In the genomic region with DNA sequence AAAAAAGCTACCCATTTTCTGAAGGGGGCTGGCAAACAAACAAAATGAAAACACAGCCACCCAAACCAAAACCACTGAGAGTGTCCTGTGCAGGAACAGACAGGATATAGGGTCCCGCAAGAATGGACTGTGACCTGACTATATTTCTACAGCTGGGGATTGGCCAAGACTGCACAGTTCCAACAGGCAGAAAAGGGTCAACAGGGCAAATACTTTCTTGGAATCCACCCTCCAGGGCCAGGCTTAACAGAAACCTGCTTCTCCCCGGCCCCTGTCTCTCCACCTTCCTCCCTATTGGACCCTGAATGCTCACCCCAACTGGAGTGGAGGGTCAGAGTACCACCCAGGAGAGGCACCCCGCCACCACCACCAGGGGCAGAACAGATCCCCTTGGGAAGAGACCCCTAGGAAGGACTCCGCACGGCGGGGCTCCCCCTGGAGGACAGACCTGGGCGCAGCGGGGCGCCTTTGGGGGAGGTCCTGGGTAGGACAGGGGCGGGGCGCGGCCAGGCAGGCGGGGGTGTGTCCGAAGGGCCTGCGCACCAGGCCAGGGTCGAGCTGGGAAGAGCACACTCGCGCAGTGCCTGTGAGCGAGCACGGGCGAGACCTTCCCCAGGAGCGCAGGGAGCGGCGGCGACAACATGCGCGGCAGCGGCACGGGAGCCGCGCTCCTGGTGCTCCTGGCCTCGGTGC, we compare ENCODE assay signal across 7 mouse cellular contexts. TPM values are rescaled to one million over a fixed set of nuclear protein-coding genes. Genes with fewer than 3 reads are reported as not detected.
DNase-seq lines count a peak whose midpoint lies in the region; ATAC-seq lines count a peak whose summit lies in the region.

TSS of gene Lama1 (plus strand) at position 566 of the 693 bp plus-strand sequence.

- H3K4me1 ChIP-seq in hindbrain, embryonic 13.5 days (replicated peaks), result peaks cover 49% of the 10 kb centered on the region
- H3K4me1 ChIP-seq in limb, embryonic 12.5 days (replicated peaks), result peaks cover 25% of the 10 kb centered on the region
- peaks cover 69% of the 10 kb centered on the region for H3K4me1 ChIP-seq in midbrain, embryonic 10.5 days
- H3K4me1 ChIP-seq in stomach, embryonic 14.5 days (ENCODE audit: control insufficient read depth, insufficient read depth, low read length), result peaks cover 13% of the 10 kb centered on the region; the same call in 1 of the 2 replicates

- peak within 1 kb of the TSS; percentile 76 for H3K4me3 ChIP-seq in hindbrain, embryonic 13.5 days
- H3K4me3 ChIP-seq in limb, embryonic 12.5 days (replicated peaks), result peak within 1 kb of the TSS; percentile 70
- peak within 1 kb of the TSS; percentile 81 for H3K4me3 ChIP-seq in midbrain, embryonic 10.5 days
- H3K4me3 ChIP-seq in stomach, embryonic 14.5 days (ENCODE audit: low read depth, low read length), result peak within 1 kb of the TSS; percentile 77

- no peaks in the 10 kb centered on the region for H3K9me3 ChIP-seq in hindbrain, embryonic 13.5 days
- H3K9me3 ChIP-seq in limb, embryonic 12.5 days, result no peaks in the 10 kb centered on the region
- H3K9me3 ChIP-seq in midbrain, embryonic 10.5 days (replicated peaks), result no peaks in the 10 kb centered on the region
- H3K9me3 ChIP-seq in stomach, embryonic 14.5 days (ENCODE audit: control insufficient read depth, low read depth, low read length), result no peaks in the 10 kb centered on the region

- H3K27ac ChIP-seq in hindbrain, embryonic 13.5 days, result peak within 1 kb of the TSS; percentile 53
- no peak within 1 kb of the TSS for H3K27ac ChIP-seq in limb, embryonic 12.5 days
- H3K27ac ChIP-seq in midbrain, embryonic 10.5 days (replicated peaks), result peak within 1 kb of the TSS; percentile 96
- H3K27ac ChIP-seq in stomach, embryonic 14.5 days (ENCODE audit: low read length), result no peak within 1 kb of the TSS

- no peaks in the 10 kb centered on the region for H3K27me3 ChIP-seq in hindbrain, embryonic 13.5 days
- peaks cover 27% of the 10 kb centered on the region for H3K27me3 ChIP-seq in limb, embryonic 12.5 days
- H3K27me3 ChIP-seq in midbrain, embryonic 10.5 days (ENCODE audit: low read depth, poor library complexity, severe bottlenecking), result no peaks in the 10 kb centered on the region
- H3K27me3 ChIP-seq in stomach, embryonic 14.5 days (ENCODE audit: control insufficient read depth, insufficient read depth, low read length), result no peaks in the 10 kb centered on the region

- no peaks in the 10 kb centered on the region for H3K36me3 ChIP-seq in hindbrain, embryonic 13.5 days
- no peaks in the 10 kb centered on the region for H3K36me3 ChIP-seq in limb, embryonic 12.5 days
- no peaks in the 10 kb centered on the region for H3K36me3 ChIP-seq in midbrain, embryonic 10.5 days
- no peaks in the 10 kb centered on the region for H3K36me3 ChIP-seq in stomach, embryonic 14.5 days (ENCODE audit: control insufficient read depth, insufficient read depth, low read length)

- peak within 1 kb of the TSS; percentile 82 for H3K4me2 ChIP-seq in hindbrain, embryonic 13.5 days
- H3K4me2 ChIP-seq in limb, embryonic 12.5 days, result peak within 1 kb of the TSS; percentile 98
- H3K4me2 ChIP-seq in stomach, embryonic 14.5 days (replicated peaks; ENCODE audit: low read depth, low read length), result peak within 1 kb of the TSS; percentile 95

- WGBS in hindbrain, embryonic 13.5 days, result 2% methylated on average over 29 of the region's 32 CpGs
- 2% methylated on average over 32 of the region's 32 CpGs for WGBS in limb, embryonic 12.5 days
- 3% methylated on average over 32 of the region's 32 CpGs for WGBS in midbrain, embryonic 10.5 days
- WGBS in stomach, embryonic 14.5 days, result 2% methylated on average over 32 of the region's 32 CpGs

- peak; percentile 92 to 96 for DNase-seq in adrenal gland, adult (ENCODE audit: inconsistent age in 2 of 2, low spot score in 1 of 2)
- DNase-seq in cerebellum, postnatal 4 days (ENCODE audit: low spot score in 2 of 2), result peak; percentile 30 to 55
- DNase-seq in gastrocnemius, postnatal 10 days, result peak; percentile 75
- peak; percentile 94 for DNase-seq in midbrain, embryonic 10.5 days (ENCODE audit: low spot score)

- peak; percentile 86 for ATAC-seq in hindbrain, embryonic 13.5 days (ENCODE audit: low FRiP score)
- peak; percentile 84 for ATAC-seq in limb, embryonic 12.5 days (ENCODE audit: insufficient number of reproducible peaks, insufficient read depth, low FRiP score, low TSS enrichment, low read depth)
- peak; percentile 95 for ATAC-seq in stomach, embryonic 14.5 days (ENCODE audit: insufficient number of reproducible peaks, insufficient read depth, low FRiP score, low read depth)

- H3K9ac ChIP-seq in hindbrain, embryonic 13.5 days, result peak within 1 kb of the TSS; percentile 85
- peak within 1 kb of the TSS; percentile 62 for H3K9ac ChIP-seq in limb, embryonic 12.5 days (replicated peaks)
- H3K9ac ChIP-seq in stomach, embryonic 14.5 days (replicated peaks; ENCODE audit: low read depth, low read length), result peak within 1 kb of the TSS; percentile 53

RNA-seq across cellular contexts. Expression of gene Lama1, which starts in this region (rescaled TPM):
- under 1 TPM; 0.16 to 0.25 TPM for total RNA-seq in gastrocnemius, postnatal 10 days (2021)
- 9.7 and 11.1 TPM in 2 replicates for polyA plus RNA-seq in hindbrain, embryonic 13.5 days (2015; fragmentation: Nextera tagmentation; extraction: Ambion mirVana)
- polyA plus RNA-seq in limb, embryonic 12.5 days (2016; fragmentation: Nextera tagmentation; extraction: Ambion mirVana), result 2.4 and 2.7 TPM in 2 replicates
- polyA plus RNA-seq in midbrain, embryonic 10.5 days (2016; fragmentation: Nextera tagmentation; extraction: Ambion mirVana), result 24.1 and 31.2 TPM in 2 replicates
- polyA plus RNA-seq in stomach, embryonic 14.5 days (2014; fragmentation: Nextera tagmentation; extraction: Ambion mirVana), result 9.7 and 10.4 TPM in 2 replicates

Comparison
In these comparisons a context has a peak if more than half of its experiments do, and no peak if none do; other contexts are left out.
1. Peak in DNase-seq in gastrocnemius, postnatal 10 days; RNA of the gene not detected or under 1 TPM.
2. DNase-seq: peak in every context shown above with its lines; median percentile 94 in adrenal gland, adult; 94 in midbrain, embryonic 10.5 days; 75 in gastrocnemius, postnatal 10 days; 42 in cerebellum, postnatal 4 days.
3. H3K27ac ChIP-seq: peak in hindbrain, embryonic 13.5 days (single experiment) and midbrain, embryonic 10.5 days (single experiment); none in limb, embryonic 12.5 days (single experiment) and stomach, embryonic 14.5 days (single experiment).
4. Peak in every context shown above with its lines, with median percentiles within 50 percentile points of each other: ATAC-seq, H3K4me2 ChIP-seq, H3K4me3 ChIP-seq and H3K9ac ChIP-seq.